Mouse (Mus musculus): ENCODE measurements around the gene Hebp2. TPM values are rescaled to one million over a fixed set of nuclear protein-coding genes. Genes with fewer than 3 reads are reported as not detected.
A peak's percentile ranks its signal among the peaks of the same experiment; 100 is the strongest.
"Not testable (repeated sequence)": the region's sequence is repeated elsewhere in the genome, so short reads cannot be mapped to it uniquely, and the experiment has no call there.

Hebp2 gene
- 5.9 TPM in 2 replicates for polyA plus RNA-seq (2015; fragmentation: Nextera tagmentation; extraction: Ambion mirVana)

GRCm38 (mm10) chr10:18545813-18546235 is at the start of gene Hebp2:
Hebp2 (minus strand) TSS chr10:18546076.
- H3K27me3 ChIP-seq (replicated peaks; ENCODE audit: control insufficient read depth, insufficient read depth, low read length) = no peaks in the 10 kb centered on the region
- peak; percentile 79 for ATAC-seq
- no peaks in the 10 kb centered on the region; the same call in 1 of the 2 replicates for H3K36me3 ChIP-seq (ENCODE audit: control insufficient read depth, insufficient read depth)
- no peaks in the 10 kb centered on the region for H3K9me3 ChIP-seq (ENCODE audit: control insufficient read depth, low read length)
- peak within 1 kb of the TSS; percentile 98 for H3K4me2 ChIP-seq (ENCODE audit: low read length)
- WGBS = under 1% methylated on average over 22 of the region's 22 CpGs
- H3K9ac ChIP-seq (replicated peaks; ENCODE audit: low read depth, low read length) = peak within 1 kb of the TSS; percentile 76
- H3K27ac ChIP-seq (ENCODE audit: low read length) = no peak within 1 kb of the TSS
- H3K4me1 ChIP-seq (replicated peaks; ENCODE audit: control insufficient read depth, insufficient read depth, low read length) = peaks cover 15% of the 10 kb centered on the region
- peak within 1 kb of the TSS; percentile 60 for H3K4me3 ChIP-seq (replicated peaks; ENCODE audit: low read length)

GRCm38 (mm10) chr10:18589455-18589854 is 43.6 kb upstream of the Hebp2 start:
- Histone ChIP-seq H3K27ac (ENCODE audit: low read length) (no peak overlapping the region), H3K4me2 (ENCODE audit: low read length) (no peak overlapping the region), H3K9me3 (ENCODE audit: control insufficient read depth, low read length) (no peaks in the 10 kb centered on the region), H3K36me3 (ENCODE audit: control insufficient read depth, insufficient read depth) (peaks cover 12% of the 10 kb centered on the region; the same call in 1 of the 2 replicates), H3K4me3 (replicated peaks; ENCODE audit: low read length) (no peak overlapping the region), H3K27me3 (replicated peaks; ENCODE audit: control insufficient read depth, insufficient read depth, low read length) (no peaks in the 10 kb centered on the region), H3K4me1 (replicated peaks; ENCODE audit: control insufficient read depth, insufficient read depth, low read length) (no peaks in the 10 kb centered on the region), H3K9ac (replicated peaks; ENCODE audit: low read depth, low read length) (no peak overlapping the region)
- 92% methylated on average over 5 of the region's 5 CpGs for WGBS
- no peak for ATAC-seq

- Histone ChIP-seq H3K36me3 (ENCODE audit: control insufficient read depth, insufficient read depth) (no peaks in the 10 kb centered on the region), H3K4me2 (ENCODE audit: low read length) (no peak overlapping the region), H3K27ac (ENCODE audit: low read length) (no peak overlapping the region), H3K27me3 (replicated peaks; ENCODE audit: control insufficient read depth, insufficient read depth, low read length) (no peaks in the 10 kb centered on the region), H3K4me1 (replicated peaks; ENCODE audit: control insufficient read depth, insufficient read depth, low read length) (no peaks in the 10 kb centered on the region; the same call in 1 of the 2 replicates), H3K4me3 (replicated peaks; ENCODE audit: low read length) (no peak overlapping the region), H3K9ac (replicated peaks; ENCODE audit: low read depth, low read length) (no peak overlapping the region), H3K9me3 (ENCODE audit: control insufficient read depth, low read length) (no peaks in the 10 kb centered on the region)
- WGBS = 4% methylated on average over 7 of the region's 7 CpGs
- ATAC-seq = no peak
These were observed 38.3 kb upstream of the Hebp2 start for GRCm38 (mm10) chr10:18584188-18584587.

- 55% methylated on average over 2 of the region's 2 CpGs for WGBS
- no peaks in the 10 kb centered on the region for H3K4me1 ChIP-seq (replicated peaks; ENCODE audit: control insufficient read depth, insufficient read depth, low read length)
- no peaks in the 10 kb centered on the region for H3K27me3 ChIP-seq (replicated peaks; ENCODE audit: control insufficient read depth, insufficient read depth, low read length)
- no peak overlapping the region for H3K27ac ChIP-seq (ENCODE audit: low read length)
- H3K4me3 ChIP-seq (replicated peaks; ENCODE audit: low read length) = no peak overlapping the region
- no peak for ATAC-seq
- H3K4me2 ChIP-seq (ENCODE audit: low read length) = no peak overlapping the region
- peaks cover 4% of the 10 kb centered on the region; the same call in 1 of the 2 replicates for H3K9me3 ChIP-seq (ENCODE audit: control insufficient read depth, low read length)
- no peak overlapping the region for H3K9ac ChIP-seq (replicated peaks; ENCODE audit: low read depth, low read length)
- no peaks in the 10 kb centered on the region for H3K36me3 ChIP-seq (ENCODE audit: control insufficient read depth, insufficient read depth)
These were observed 26.7 kb upstream of the Hebp2 start for GRCm38 (mm10) chr10:18572581-18572980.

- Histone ChIP-seq H3K9ac (replicated peaks; ENCODE audit: low read depth, low read length) (no peak overlapping the region), H3K27ac (ENCODE audit: low read length) (no peak overlapping the region), H3K9me3 (ENCODE audit: control insufficient read depth, low read length) (no peaks in the 10 kb centered on the region), H3K4me2 (ENCODE audit: low read length) (no peak overlapping the region), H3K36me3 (ENCODE audit: control insufficient read depth, insufficient read depth) (no peaks in the 10 kb centered on the region), H3K4me1 (replicated peaks; ENCODE audit: control insufficient read depth, insufficient read depth, low read length) (no peaks in the 10 kb centered on the region), H3K4me3 (replicated peaks; ENCODE audit: low read length) (no peak overlapping the region), H3K27me3 (replicated peaks; ENCODE audit: control insufficient read depth, insufficient read depth, low read length) (no peaks in the 10 kb centered on the region)
- 6% methylated on average over 4 of the region's 4 CpGs for WGBS
- peak; percentile 69; the same call in 1 of the 2 replicates for ATAC-seq
These were observed 17.1 kb upstream of the Hebp2 start for GRCm38 (mm10) chr10:18562940-18563339.

- no peaks in the 10 kb centered on the region for H3K9me3 ChIP-seq (ENCODE audit: control insufficient read depth, low read length)
- no peak for ATAC-seq
- no peak overlapping the region for H3K9ac ChIP-seq (replicated peaks; ENCODE audit: low read depth, low read length)
- WGBS = 55% methylated on average over 5 of the region's 5 CpGs
- no peak overlapping the region for H3K4me2 ChIP-seq (ENCODE audit: low read length)
- H3K27ac ChIP-seq (ENCODE audit: low read length) = no peak overlapping the region
- H3K36me3 ChIP-seq (ENCODE audit: control insufficient read depth, insufficient read depth) = no peaks in the 10 kb centered on the region
- H3K4me3 ChIP-seq (replicated peaks; ENCODE audit: low read length) = no peak overlapping the region
- H3K4me1 ChIP-seq (replicated peaks; ENCODE audit: control insufficient read depth, insufficient read depth, low read length) = no peaks in the 10 kb centered on the region
- no peaks in the 10 kb centered on the region for H3K27me3 ChIP-seq (replicated peaks; ENCODE audit: control insufficient read depth, insufficient read depth, low read length)
These were observed 15.6 kb upstream of the Hebp2 start for GRCm38 (mm10) chr10:18561445-18561844.

GRCm38 (mm10) chr10:18559076-18559475 is 13.2 kb upstream of the Hebp2 start:
- 87% methylated on average over 9 of the region's 9 CpGs for WGBS
- H3K36me3 ChIP-seq (ENCODE audit: control insufficient read depth, insufficient read depth); H3K9ac ChIP-seq (replicated peaks; ENCODE audit: low read depth, low read length); H3K27me3 ChIP-seq (replicated peaks; ENCODE audit: control insufficient read depth, insufficient read depth, low read length); H3K27ac ChIP-seq (ENCODE audit: low read length); H3K9me3 ChIP-seq (ENCODE audit: control insufficient read depth, low read length); ATAC-seq; H3K4me3 ChIP-seq (replicated peaks; ENCODE audit: low read length); H3K4me1 ChIP-seq (replicated peaks; ENCODE audit: control insufficient read depth, insufficient read depth, low read length); H3K4me2 ChIP-seq (ENCODE audit: low read length): not testable (repeated sequence)

- ATAC-seq = peak; percentile 67
- Histone ChIP-seq H3K9ac (replicated peaks; ENCODE audit: low read depth, low read length) (peak overlapping the region; percentile 16), H3K27ac (ENCODE audit: low read length) (no peak overlapping the region), H3K27me3 (replicated peaks; ENCODE audit: control insufficient read depth, insufficient read depth, low read length) (no peaks in the 10 kb centered on the region), H3K36me3 (ENCODE audit: control insufficient read depth, insufficient read depth) (no peaks in the 10 kb centered on the region), H3K9me3 (ENCODE audit: control insufficient read depth, low read length) (no peaks in the 10 kb centered on the region), H3K4me2 (ENCODE audit: low read length) (peak overlapping the region; percentile 61), H3K4me1 (replicated peaks; ENCODE audit: control insufficient read depth, insufficient read depth, low read length) (peaks cover 15% of the 10 kb centered on the region), H3K4me3 (replicated peaks; ENCODE audit: low read length) (peak overlapping the region; percentile 37)
- 5% methylated on average over 35 of the region's 35 CpGs for WGBS
These were observed 3.7 kb upstream of the Hebp2 start for GRCm38 (mm10) chr10:18549321-18550216.

GRCm38 (mm10) chr10:18547381-18547780 is 1.5 kb upstream of the Hebp2 start:
- ATAC-seq = no peak
- WGBS = 81% methylated on average over 4 of the region's 4 CpGs
- H3K4me3 ChIP-seq (replicated peaks; ENCODE audit: low read length) = no peak overlapping the region
- no peak overlapping the region for H3K4me2 ChIP-seq (ENCODE audit: low read length)
- H3K27ac ChIP-seq (ENCODE audit: low read length) = no peak overlapping the region
- H3K9me3 ChIP-seq (ENCODE audit: control insufficient read depth, low read length) = no peaks in the 10 kb centered on the region
- no peaks in the 10 kb centered on the region for H3K27me3 ChIP-seq (replicated peaks; ENCODE audit: control insufficient read depth, insufficient read depth, low read length)
- H3K36me3 ChIP-seq (ENCODE audit: control insufficient read depth, insufficient read depth) = no peaks in the 10 kb centered on the region
- H3K4me1 ChIP-seq (replicated peaks; ENCODE audit: control insufficient read depth, insufficient read depth, low read length) = peaks cover 15% of the 10 kb centered on the region
- H3K9ac ChIP-seq (replicated peaks; ENCODE audit: low read depth, low read length) = no peak overlapping the region

All from forebrain, embryonic 16.5 days (tissue).